Comparison of ENCODE assay signal across 22 mouse cellular contexts in genomic region chr11:43257781-43258180, GRCm38 (mm10).
DNase-seq lines count a peak whose midpoint lies in the region; ATAC-seq and TF ChIP-seq lines count a peak whose summit lies in the region.
"Had no signal": no experiment of that assay in that cellular context is flagged by ENCODE, and none has a peak within 500 bp of the region (broad histone marks: within the 10 kb centered on the region; RNA-seq: fewer than 3 reads in every experiment).

No protein-coding gene starts in this region.

- TF ChIP-seq CTCF in lung, embryonic 14.5 days (IDR thresholded peaks at IDR 0.05; ENCODE audit: low read depth): no peak
- no peak for TF ChIP-seq CTCF in lung, adult 2 months (IDR thresholded peaks at IDR 0.05; ENCODE audit: insufficient read depth, low read length)
- TF ChIP-seq CTCF in embryonic fibroblast, embryonic 13.5 days (IDR thresholded peaks at IDR 0.05; ENCODE audit: borderline replicate concordance, insufficient read depth, low read length): no peak

- peak; percentile 83 for ATAC-seq in kidney, embryonic 15.5 days (replicated peaks; ENCODE audit: low FRiP score)
- peak; percentile 56 for ATAC-seq in lung, embryonic 14.5 days (ENCODE audit: insufficient read depth)
- ATAC-seq: intestine, embryonic 15.5 days; liver, postnatal 0 days; Patski had no signal

- DNase-seq in kidney, adult 9 months: no peak
- DNase-seq in lung, embryonic 14.5 days: peak; percentile 71
- no peak for DNase-seq in lung, adult 2 months
- DNase-seq in adrenal gland, postnatal 10 days: peak; percentile 43
- no peak for DNase-seq in gastrocnemius, postnatal 14 days
- DNase-seq: cerebellum, adult 9-11 months; gastrocnemius, adult 2 months; heart, adult 2 months; heart, postnatal 36 days; layer of hippocampus, postnatal 36 days; liver, postnatal 0 days; right cerebral cortex, postnatal 4 days had no signal

- TF ChIP-seq POLR2A in lung, adult 2 months (IDR thresholded peaks at IDR 0.05; ENCODE audit: borderline replicate concordance, extremely low read depth, low read depth, low read length): no peak
- TF ChIP-seq POLR2A in embryonic fibroblast, embryonic 13.5 days (IDR thresholded peaks at IDR 0.05; ENCODE audit: low read depth, low read length): no peak

- H3K9me3 ChIP-seq in kidney, embryonic 15.5 days (replicated peaks): no peaks in the 10 kb centered on the region
- no peaks in the 10 kb centered on the region for H3K9me3 ChIP-seq in lung, embryonic 14.5 days (ENCODE audit: low read depth, low read length)
- H3K9me3 ChIP-seq: embryonic facial prominence, embryonic 15.5 days; forebrain, embryonic 10.5 days; hindbrain, embryonic 15.5 days; intestine, embryonic 15.5 days had no signal

- no peak overlapping the region for H3K4me2 ChIP-seq in kidney, embryonic 15.5 days
- no peak overlapping the region for H3K4me2 ChIP-seq in lung, embryonic 14.5 days
- H3K4me2 ChIP-seq: embryonic facial prominence, embryonic 15.5 days; hindbrain, embryonic 15.5 days; intestine, embryonic 15.5 days; midbrain, embryonic 11.5 days had no signal

- no peak overlapping the region for H3K9ac ChIP-seq in kidney, embryonic 15.5 days
- H3K9ac ChIP-seq in lung, embryonic 14.5 days: no peak overlapping the region
- H3K9ac ChIP-seq: embryonic facial prominence, embryonic 15.5 days; hindbrain, embryonic 15.5 days; intestine, embryonic 15.5 days; liver, postnatal 0 days had no signal

- 0 out of 2 replicates have a peak, but pooled peaks cover 6% of the 10 kb centered on the region for H3K4me1 ChIP-seq in kidney, embryonic 15.5 days
- no peaks in the 10 kb centered on the region for H3K4me1 ChIP-seq in lung, embryonic 14.5 days (ENCODE audit: insufficient read depth)
- H3K4me1 ChIP-seq in lung, adult 2 months (ENCODE audit: control insufficient read depth, insufficient read depth, low read length): no peaks in the 10 kb centered on the region; the same call in 1 of the 2 replicates
- peaks cover 10% of the 10 kb centered on the region for H3K4me1 ChIP-seq in embryonic fibroblast, embryonic 13.5 days (ENCODE audit: control insufficient read depth, insufficient read depth, low read length)
- H3K4me1 ChIP-seq: embryonic facial prominence, embryonic 15.5 days; forebrain, embryonic 10.5 days; hindbrain, embryonic 15.5 days; intestine, embryonic 15.5 days had no signal

- peak overlapping the region; percentile 46 for H3K27ac ChIP-seq in kidney, embryonic 15.5 days
- H3K27ac ChIP-seq in lung, embryonic 14.5 days (ENCODE audit: low read depth): no peak overlapping the region
- 0 out of 2 replicates have a peak overlapping the region, but pooled peaks have one; percentile 12 for H3K27ac ChIP-seq in embryonic fibroblast, embryonic 13.5 days (ENCODE audit: insufficient read depth, low read length)
- H3K27ac ChIP-seq: embryonic facial prominence, embryonic 15.5 days; forebrain, embryonic 10.5 days; gastrocnemius, adult 2 months; heart, adult 2 months; hindbrain, embryonic 15.5 days; intestine, embryonic 15.5 days; layer of hippocampus, adult 2 months; stomach, postnatal 0 days had no signal

- intact Hi-C loops in gastrocnemius, postnatal 14 days (cut with DNase I; ENCODE audit: low total_unique reads): no loop called here

- 39% methylated on average over 7 of the region's 7 CpGs for WGBS in kidney, embryonic 15.5 days
- 43% methylated on average over 7 of the region's 7 CpGs for WGBS in lung, embryonic 14.5 days
- 35% methylated on average over 7 of the region's 7 CpGs for WGBS in lung, adult 2 months

- H3K4me3 ChIP-seq in kidney, embryonic 15.5 days (replicated peaks): no peak overlapping the region
- H3K4me3 ChIP-seq in lung, embryonic 14.5 days (ENCODE audit: low read depth, low read length): no peak overlapping the region
- no peak overlapping the region for H3K4me3 ChIP-seq in lung, adult 2 months (replicated peaks; ENCODE audit: extremely low read depth, low read depth, low read length)
- H3K4me3 ChIP-seq in embryonic fibroblast, embryonic 13.5 days (ENCODE audit: insufficient read depth, low read length): no peak overlapping the region
- H3K4me3 ChIP-seq: embryonic facial prominence, embryonic 15.5 days; forebrain, embryonic 10.5 days; gastrocnemius, adult 2 months; heart, adult 2 months; hindbrain, embryonic 15.5 days; intestine, embryonic 15.5 days; layer of hippocampus, adult 2 months had no signal

- H3K27me3 ChIP-seq in kidney, embryonic 15.5 days: no peaks in the 10 kb centered on the region
- no peaks in the 10 kb centered on the region for H3K27me3 ChIP-seq in lung, embryonic 14.5 days (ENCODE audit: insufficient read depth, low read length)
- H3K27me3 ChIP-seq: embryonic facial prominence, embryonic 15.5 days; hindbrain, embryonic 15.5 days; intestine, embryonic 15.5 days had no signal

- no peaks in the 10 kb centered on the region for H3K36me3 ChIP-seq in kidney, embryonic 15.5 days
- no peaks in the 10 kb centered on the region for H3K36me3 ChIP-seq in lung, embryonic 14.5 days (ENCODE audit: insufficient read depth)
- H3K36me3 ChIP-seq: embryonic facial prominence, embryonic 15.5 days; forebrain, embryonic 10.5 days; hindbrain, embryonic 15.5 days; intestine, embryonic 15.5 days had no signal

Comparison
In these comparisons a context has a peak if more than half of its experiments do, and no peak if none do; other contexts are left out.
1. DNase-seq: peak in lung, embryonic 14.5 days (single experiment) and adrenal gland, postnatal 10 days (single experiment); none in kidney, adult 9 months (single experiment), lung, adult 2 months (single experiment) and gastrocnemius, postnatal 14 days (single experiment).